ENCODE assay signal across 8 mouse cellular contexts in the genomic region with DNA sequence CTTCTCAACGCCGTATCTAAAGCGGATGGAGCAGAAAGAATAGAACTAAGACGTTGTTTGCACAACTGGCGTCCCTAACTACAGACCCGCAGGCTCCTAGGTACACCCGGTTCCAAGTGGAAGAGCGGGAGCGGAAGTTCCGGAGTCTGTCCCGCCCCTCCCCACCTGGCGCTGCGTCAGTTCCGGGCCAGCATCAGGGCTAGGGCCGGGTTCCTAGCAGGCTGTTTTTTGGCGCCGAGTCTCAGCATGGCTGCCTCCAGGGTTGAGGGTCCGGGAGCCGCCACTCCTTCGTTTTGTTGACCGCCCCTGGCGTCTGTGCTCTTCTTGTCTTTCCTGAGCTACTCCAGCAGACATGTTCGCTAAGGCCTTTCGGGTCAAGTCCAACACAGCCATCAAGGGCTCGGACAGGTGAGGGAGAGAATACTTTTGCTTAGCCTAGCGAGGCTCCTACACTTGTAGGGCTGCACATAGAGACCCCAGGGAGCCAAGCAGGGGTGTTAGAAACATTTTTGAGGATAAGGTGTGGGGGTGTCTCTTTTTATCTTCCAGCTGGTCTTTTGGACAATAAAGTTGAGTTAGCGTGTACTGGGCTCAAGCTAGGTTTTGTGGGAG. TPM values are rescaled to one million over a fixed set of nuclear protein-coding genes. Genes with fewer than 3 reads are reported as not detected.
DNase-seq lines count a peak whose midpoint lies in the region; ATAC-seq and TF ChIP-seq lines count a peak whose summit lies in the region.

Gene Eif2d (plus strand): TSS at position 164 of the 612 bp plus-strand sequence.

- H3K79me3 ChIP-seq in C2C12 (ENCODE audit: low read depth): no peaks in the 10 kb centered on the region

- H3K9me3 ChIP-seq in heart, embryonic 12.5 days (replicated peaks): no peaks in the 10 kb centered on the region
- H3K9me3 ChIP-seq in kidney, postnatal 0 days (replicated peaks; ENCODE audit: low read length): no peaks in the 10 kb centered on the region
- no peaks in the 10 kb centered on the region for H3K9me3 ChIP-seq in liver, embryonic 11.5 days (ENCODE audit: control insufficient read depth, low read length)
- H3K9me3 ChIP-seq in stomach, embryonic 15.5 days: no peaks in the 10 kb centered on the region

- H3K4me1 ChIP-seq in heart, embryonic 12.5 days (replicated peaks): peaks cover 8% of the 10 kb centered on the region
- H3K4me1 ChIP-seq in kidney, postnatal 0 days (replicated peaks; ENCODE audit: insufficient read depth, low read length): no peaks in the 10 kb centered on the region; the same call in 1 of the 2 replicates
- peaks cover 7% of the 10 kb centered on the region; the same call in 1 of the 2 replicates for H3K4me1 ChIP-seq in liver, embryonic 11.5 days (replicated peaks; ENCODE audit: control insufficient read depth, insufficient read depth, low read length)
- H3K4me1 ChIP-seq in stomach, embryonic 15.5 days: peaks cover 5% of the 10 kb centered on the region; the same call in 1 of the 2 replicates

- TF ChIP-seq POLR2A in brain, embryonic 14.5 days (IDR thresholded peaks at IDR 0.05; ENCODE audit: borderline replicate concordance, extremely low read depth, insufficient read depth, insufficient read length, poor library complexity, severe bottlenecking): peak; percentile 51; the same call in 1 of the 2 replicates

- H3ac ChIP-seq in C2C12 (ENCODE audit: control insufficient read depth, insufficient read length, low read depth): peak within 1 kb of the TSS; percentile 85

- peak within 1 kb of the TSS; percentile 87 for H3K4me3 ChIP-seq in C2C12 (ENCODE audit: insufficient read depth, poor library complexity, severe bottlenecking)
- H3K4me3 ChIP-seq in heart, embryonic 12.5 days: peak within 1 kb of the TSS; percentile 66
- H3K4me3 ChIP-seq in kidney, postnatal 0 days (replicated peaks; ENCODE audit: low read depth, low read length): peak within 1 kb of the TSS; percentile 74
- peak within 1 kb of the TSS; percentile 70 for H3K4me3 ChIP-seq in liver, embryonic 11.5 days (ENCODE audit: low read depth, low read length)
- H3K4me3 ChIP-seq in stomach, embryonic 15.5 days (replicated peaks): peak within 1 kb of the TSS; percentile 70

- no peak within 1 kb of the TSS for H3K27ac ChIP-seq in heart, embryonic 12.5 days (ENCODE audit: poor library complexity, severe bottlenecking)
- H3K27ac ChIP-seq in kidney, postnatal 0 days: peak within 1 kb of the TSS; percentile 68; the same call in 1 of the 2 replicates
- peak within 1 kb of the TSS; percentile 49 for H3K27ac ChIP-seq in liver, embryonic 11.5 days (ENCODE audit: low read depth, low read length)
- peak within 1 kb of the TSS; percentile 37 for H3K27ac ChIP-seq in stomach, embryonic 15.5 days

- peaks cover 22% of the 10 kb centered on the region for H3K79me2 ChIP-seq in C2C12 (ENCODE audit: control insufficient read depth, insufficient read depth)

- peak; percentile 99 for ATAC-seq in erythroid progenitor cell, adult 5-6 weeks (replicated peaks; ENCODE audit: low FRiP score, poor library complexity, severe bottlenecking)
- ATAC-seq in heart, embryonic 12.5 days (ENCODE audit: insufficient number of reproducible peaks, low FRiP score): peak; percentile 96
- ATAC-seq in kidney, postnatal 0 days (replicated peaks; ENCODE audit: low FRiP score, low read depth): peak; percentile 97
- peak; percentile 99 for ATAC-seq in liver, embryonic 11.5 days (replicated peaks; ENCODE audit: low FRiP score)
- ATAC-seq in stomach, embryonic 15.5 days (ENCODE audit: insufficient read depth, low FRiP score, low read depth): peak; percentile 99

- peak; percentile 95 for DNase-seq in brain, embryonic 14.5 days (ENCODE audit: low read depth)
- DNase-seq in kidney, postnatal 0 days (ENCODE audit: low spot score): peak; percentile 92
- peak; percentile 91 for DNase-seq in liver, embryonic 11.5 days (ENCODE audit: low spot score)
- DNase-seq in natural killer cell, adult 2 months (ENCODE audit: low spot score in 2 of 2): peak; percentile 65 to 75

- H3K4me2 ChIP-seq in heart, embryonic 12.5 days: peak within 1 kb of the TSS; percentile 85
- peak within 1 kb of the TSS; percentile 81 for H3K4me2 ChIP-seq in kidney, postnatal 0 days (ENCODE audit: low read length)
- H3K4me2 ChIP-seq in liver, embryonic 11.5 days: peak within 1 kb of the TSS; percentile 77
- H3K4me2 ChIP-seq in stomach, embryonic 15.5 days: peak within 1 kb of the TSS; percentile 53

- H3K9ac ChIP-seq in heart, embryonic 12.5 days: peak within 1 kb of the TSS; percentile 72
- H3K9ac ChIP-seq in kidney, postnatal 0 days (ENCODE audit: low read depth, low read length): peak within 1 kb of the TSS; percentile 80
- H3K9ac ChIP-seq in liver, embryonic 11.5 days (ENCODE audit: low read depth, low read length): peak within 1 kb of the TSS; percentile 72
- H3K9ac ChIP-seq in stomach, embryonic 15.5 days: peak within 1 kb of the TSS; percentile 57

- H3K36me3 ChIP-seq in C2C12 (ENCODE audit: control insufficient read depth, insufficient read depth): peaks cover 8% of the 10 kb centered on the region
- peaks cover 4% of the 10 kb centered on the region for H3K36me3 ChIP-seq in heart, embryonic 12.5 days
- H3K36me3 ChIP-seq in kidney, postnatal 0 days (ENCODE audit: insufficient read depth, low read length): 0 out of 2 replicates have a peak, but pooled peaks cover 4% of the 10 kb centered on the region
- H3K36me3 ChIP-seq in liver, embryonic 11.5 days (ENCODE audit: control insufficient read depth, insufficient read depth, low read length): peaks cover 5% of the 10 kb centered on the region; the same call in 1 of the 2 replicates
- H3K36me3 ChIP-seq in stomach, embryonic 15.5 days: 0 out of 2 replicates have a peak, but pooled peaks cover 3% of the 10 kb centered on the region

- H3K27me3 ChIP-seq in C2C12 (ENCODE audit: control insufficient read depth, insufficient read depth, insufficient read length): no peaks in the 10 kb centered on the region
- no peaks in the 10 kb centered on the region for H3K27me3 ChIP-seq in heart, embryonic 12.5 days (replicated peaks)
- no peaks in the 10 kb centered on the region for H3K27me3 ChIP-seq in kidney, postnatal 0 days (ENCODE audit: insufficient read depth, low read length)
- no peaks in the 10 kb centered on the region for H3K27me3 ChIP-seq in liver, embryonic 11.5 days (replicated peaks; ENCODE audit: control insufficient read depth, insufficient read depth, low read length)
- no peaks in the 10 kb centered on the region for H3K27me3 ChIP-seq in stomach, embryonic 15.5 days (replicated peaks)

- under 1% methylated on average over 27 of the region's 27 CpGs for WGBS in heart, embryonic 12.5 days
- under 1% methylated on average over 27 of the region's 27 CpGs for WGBS in kidney, postnatal 0 days
- 1% methylated on average over 27 of the region's 27 CpGs for WGBS in liver, embryonic 11.5 days
- WGBS in stomach, embryonic 15.5 days: under 1% methylated on average over 27 of the region's 27 CpGs

- TF ChIP-seq CTCF in C2C12 (IDR thresholded peaks at IDR 0.05; ENCODE audit: control insufficient read depth, insufficient read depth, insufficient read length): no peak
- no peak for TF ChIP-seq CTCF in brain, embryonic 14.5 days (IDR thresholded peaks at IDR 0.05; ENCODE audit: borderline replicate concordance, extremely low read depth, insufficient read depth, insufficient read length)
- no peak for TF ChIP-seq CTCF in kidney, postnatal 0 days (IDR thresholded peaks at IDR 0.05; ENCODE audit: low read depth)

TF ChIP-seq in C2C12, 6 proteins besides CTCF, POLR2A, EP300 and RAD21:
- TF ChIP-seq FOSL1 (IDR thresholded peaks at IDR 0.05; ENCODE audit: insufficient read depth, low read length, poor library complexity, severe bottlenecking) (no peak), MAX (IDR thresholded peaks at IDR 0.05) (peak; percentile 60)
TF ChIP-seq in C2C12: peak in this region for 1.

RNA-seq across cellular contexts. Expression of gene Eif2d, which starts in this region (rescaled TPM):
- polyA plus RNA-seq in C2C12 (2012; fragmentation: generic; extraction: Trizol): 33.3 TPM
- 53.0 and 69.8 TPM in 2 replicates for polyA plus RNA-seq in brain, embryonic 14.5 days (2012; rRNA removed)
- 28.1 and 29.6 TPM in 2 replicates for total RNA-seq in erythroid progenitor cell, adult 5-6 weeks (2015; ENCODE audit: low replicate concordance)
- 14.4 and 19.4 TPM in 2 replicates for total RNA-seq in erythroid progenitor cell, adult 5-6 weeks (2017; ENCODE audit: low replicate concordance)
- 45.8 and 51.8 TPM in 2 replicates for polyA plus RNA-seq in heart, embryonic 12.5 days (2016; fragmentation: Nextera tagmentation; extraction: Ambion mirVana)
- polyA plus RNA-seq in kidney, postnatal 0 days (2015; fragmentation: Nextera tagmentation; extraction: Ambion mirVana): 49.1 and 53.0 TPM in 2 replicates
- polyA plus RNA-seq in liver, embryonic 11.5 days (2014; fragmentation: Nextera tagmentation; extraction: Ambion mirVana): 61.4 and 62.5 TPM in 2 replicates
- 54.6 and 64.1 TPM in 2 replicates for polyA plus RNA-seq in stomach, embryonic 15.5 days (2015; fragmentation: Nextera tagmentation; extraction: Ambion mirVana)
